Mouse (Mus musculus) liver, postnatal 0 days (tissue): ENCODE results near the gene Fbxl22. TPM values are rescaled to one million over a fixed set of nuclear protein-coding genes. Genes with fewer than 3 reads are reported as not detected.

Experiments used
- ATAC-seq: fragments of 200-750 bp; cut with Nextera tagmentation; 2 replicates; pipeline ENCODE4 v1.8.0; 2017; ENCODE audit warnings: mild to moderate bottlenecking, moderate library complexity
- DNase-seq: peaks from one replicate; pipeline ENCODE4 v3.0.0-alpha.2; 2016
- H3K27ac ChIP-seq: fragments of 300-500 bp; sonication (generic); 2 replicates; pipeline ENCODE4 v1.5.1; 2014; ENCODE audit warnings: antibody characterized with exemption, moderate library complexity, mild to moderate bottlenecking, low read depth
- H3K27me3 ChIP-seq: fragments of 300-500 bp; sonication (generic); 2 replicates; pipeline ENCODE4 v1.6.1; 2014; ENCODE audit warnings: low read length, control low read depth, mixed read lengths; ENCODE audit not compliant: insufficient read depth
- H3K36me3 ChIP-seq: fragments of 300-500 bp; sonication (generic); replicated peaks from 2 replicates; pipeline ENCODE4 v1.6.1; 2014; ENCODE audit warnings: mild to moderate bottlenecking, control low read depth, low read length, moderate library complexity, mixed read lengths; ENCODE audit not compliant: insufficient read depth
- H3K4me1 ChIP-seq: fragments of 300-500 bp; sonication (generic); 2 replicates; pipeline ENCODE4 v1.6.1; 2014; ENCODE audit warnings: antibody characterized with exemption, mild to moderate bottlenecking, control low read depth; ENCODE audit not compliant: insufficient read depth
- H3K4me2 ChIP-seq: fragments of 300-500 bp; sonication (generic); 2 replicates; pipeline ENCODE4 v1.6.1; 2014; ENCODE audit warnings: low read depth, mild to moderate bottlenecking, low read length, moderate library complexity, mixed read lengths
- H3K4me3 ChIP-seq: fragments of 300-500 bp; sonication (generic); 2 replicates; pipeline ENCODE4 v1.5.1; 2014; ENCODE audit warnings: low read depth, low read length
- H3K9ac ChIP-seq: fragments of 300-500 bp; sonication (generic); replicated peaks from 2 replicates; pipeline ENCODE4 v1.6.1; 2014; ENCODE audit warnings: mild to moderate bottlenecking, moderate library complexity
- H3K9me3 ChIP-seq: fragments of 300-500 bp; sonication (generic); 2 replicates; pipeline ENCODE4 v1.6.1; 2016; ENCODE audit warnings: mild to moderate bottlenecking, control low read depth, low read length, mixed read lengths
- CTCF ChIP-seq: sonication (generic); IDR thresholded peaks from 2 replicates; pipeline ENCODE4 v1.5.1; 2016; ENCODE audit warnings: antibody characterized with exemption, low read depth
- EP300 ChIP-seq: IDR thresholded peaks from 2 replicates; pipeline ENCODE4 v1.6.1; 2016; ENCODE audit warnings: antibody characterized with exemption, low read depth, mild to moderate bottlenecking
- WGBS: fragments of 180-500 bp; shearing (Covaris S2); extraction: QIAGEN DNeasy Blood & Tissue Kit; methylation state at CpG from one replicate; pipeline ENCODE4 v1.1.7; 2014; ENCODE audit not compliant: insufficient replicate concordance; 5-methylcytosine and 5-hydroxymethylcytosine counted together
- polyA plus RNA-seq: library from polyadenylated mRNA; unstranded; fragments of >200 nt; fragmentation: Nextera tagmentation; extraction: Ambion mirVana; gene quantifications from 2 replicates; pipeline ENCODE4 v1.2.1, GENCODE M21; 2015

Gene Fbxl22
- polyA plus RNA-seq, 1 experiment from 2014 or later, result 0.51 TPM

DNA sequence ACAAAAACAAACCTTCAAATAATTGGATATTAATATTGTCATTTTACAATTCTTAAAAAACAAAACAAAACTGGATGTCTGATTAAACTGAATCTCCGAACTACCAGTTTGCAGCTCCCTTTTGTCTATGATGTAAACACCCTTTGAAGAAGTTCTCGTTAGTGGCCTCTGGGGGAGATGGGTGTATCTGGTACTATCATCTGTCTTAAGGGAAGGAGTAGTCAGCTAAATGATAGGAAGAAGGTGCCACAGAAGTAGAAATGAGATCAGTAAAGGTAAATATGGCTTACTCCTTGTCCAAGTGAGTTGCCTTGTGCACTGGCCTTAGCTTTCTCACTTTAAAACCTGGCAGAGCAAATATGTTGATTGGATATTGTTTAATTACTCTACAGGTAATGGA, 36.6 kb downstream of the Fbxl22 start:
- no peaks in the 10 kb centered on the region for H3K27me3 ChIP-seq
- no peak overlapping the region for H3K4me3 ChIP-seq
- H3K4me1 ChIP-seq, result no peaks in the 10 kb centered on the region
- H3K9ac ChIP-seq, result no peak overlapping the region
- ATAC-seq, result no peak
- no peak overlapping the region for H3K27ac ChIP-seq
- no peak for TF ChIP-seq CTCF
- TF ChIP-seq EP300, result no peak
- H3K4me2 ChIP-seq, result no peak overlapping the region
- DNase-seq, result no peak
- peaks cover 76% of the 10 kb centered on the region for H3K36me3 ChIP-seq
- H3K9me3 ChIP-seq, result no peaks in the 10 kb centered on the region
- WGBS, result 71% methylated on average over 2 of the region's 2 CpGs

DNA sequence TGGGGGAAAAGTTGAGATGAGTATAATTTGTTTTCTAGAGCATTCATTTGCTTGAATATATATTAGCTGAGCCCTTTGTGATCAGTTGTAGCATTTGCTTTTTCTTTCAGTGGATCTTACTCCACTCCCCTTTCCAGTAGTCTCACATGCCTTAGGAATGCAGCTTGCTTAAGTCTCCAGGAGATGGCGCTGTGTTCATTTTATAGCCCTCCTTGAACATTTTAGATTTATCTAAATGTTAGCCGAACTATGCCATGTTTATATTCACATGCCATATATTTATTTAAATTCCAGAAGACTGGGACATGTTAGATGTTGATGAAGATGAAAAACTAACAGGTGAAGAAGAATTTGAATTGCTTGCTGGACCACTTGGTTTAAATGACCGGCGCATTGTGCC, 49.3 kb downstream of the Fbxl22 start:
- 57% methylated on average over 4 of the region's 4 CpGs for WGBS

More for the DNA sequence above, 49.3 kb downstream of the Fbxl22 start:
- ATAC-seq (no peak), DNase-seq (no peak)
- no peaks in the 10 kb centered on the region for H3K4me1 ChIP-seq
- H3K4me3 ChIP-seq, result no peak overlapping the region
- no peaks in the 10 kb centered on the region for H3K27me3 ChIP-seq
- H3K27ac ChIP-seq, result no peak overlapping the region
- H3K36me3 ChIP-seq, result peaks cover 74% of the 10 kb centered on the region
- TF ChIP-seq CTCF (peak; percentile 76), EP300 (no peak)
- no peaks in the 10 kb centered on the region for H3K9me3 ChIP-seq
- H3K4me2 ChIP-seq, result no peak overlapping the region
- H3K9ac ChIP-seq, result no peak overlapping the region

Other genes starting within 250 kb of the Fbxl22 start
- gene Herc1, start 164.1 kb downstream of the Fbxl22 start, polyA plus RNA-seq, result 11.9 and 13.9 TPM in 2 replicates
- 19.8 and 21.6 TPM in 2 replicates for gene Usp3, start 78.5 kb upstream of the Fbxl22 start, polyA plus RNA-seq
- gene Car12, start 199.1 kb upstream of the Fbxl22 start, polyA plus RNA-seq, result 0.05 and 0.12 TPM in 2 replicates